Mouse (Mus musculus) hindlimb bud, embryonic 11.5 days (tissue): Measurements from ENCODE around the gene Sh3bp2.

Experiments used
- DNase-seq: peaks from one replicate; pipeline ENCODE4 v3.0.0-alpha.2; 2012; ENCODE audit warnings: low read depth, low spot score; ENCODE audit errors: extremely low spot score

Sh3bp2 gene

GRCm38 (mm10) chr5:34524511-34524910 lies 1.1 kb upstream of the Sh3bp2 start:
- DNase-seq: no peak

GRCm38 (mm10) chr5:34526477-34526775 lies 788 bp downstream of the Sh3bp2 start:
- no peak for DNase-seq

- DNase-seq: no peak
These were observed 1.7 kb downstream of the Sh3bp2 start for GRCm38 (mm10) chr5:34527352-34527751.

- DNase-seq: no peak
These were observed 3.1 kb downstream of the Sh3bp2 start for GRCm38 (mm10) chr5:34528724-34529123.

DNA sequence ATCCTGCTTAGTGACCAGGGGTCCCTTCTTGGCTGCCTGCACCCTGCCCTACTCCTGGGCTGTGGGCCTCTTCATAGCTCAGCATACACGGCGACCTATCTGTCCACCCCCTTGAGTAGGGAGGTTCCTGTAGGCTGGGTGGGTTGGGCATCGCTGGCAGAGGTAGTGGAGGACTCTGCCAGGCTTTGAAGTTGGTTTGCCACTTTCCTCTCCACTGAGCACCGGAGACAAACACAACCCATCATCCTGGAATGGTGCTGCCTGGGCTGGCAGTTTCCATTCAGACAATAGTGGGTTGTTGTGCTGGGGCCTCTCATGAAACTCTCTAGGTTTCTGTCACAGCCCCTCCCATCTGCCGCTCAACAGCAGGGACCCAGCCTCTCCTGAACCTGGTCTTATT lies 4.5 kb downstream of the Sh3bp2 start:
- no peak for DNase-seq

- DNase-seq: no peak
These were observed 5.0 kb downstream of the Sh3bp2 start for GRCm38 (mm10) chr5:34530687-34531086.

DNA sequence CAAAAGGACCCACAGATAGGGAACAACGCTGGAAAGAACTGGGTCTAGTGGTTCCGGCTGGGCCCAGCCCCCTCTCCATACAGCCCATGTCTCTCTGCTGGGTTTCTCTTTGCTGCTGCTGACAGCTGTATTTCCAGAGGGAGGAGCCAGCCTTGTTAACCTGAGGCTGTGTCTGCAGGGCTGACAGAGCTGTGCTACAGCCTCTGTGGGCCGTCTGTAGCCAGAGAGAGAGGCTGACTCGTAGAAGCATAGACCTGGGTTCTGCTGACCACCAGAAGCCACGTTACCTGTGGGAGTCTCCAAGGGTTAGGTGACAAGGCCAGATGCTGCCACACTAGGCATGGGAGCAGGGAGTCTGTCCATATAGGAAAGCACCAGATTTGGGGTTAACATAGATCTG lies 7.4 kb downstream of the Sh3bp2 start:
- no peak for DNase-seq

- DNase-seq: no peak
These were observed 8.2 kb downstream of the Sh3bp2 start for GRCm38 (mm10) chr5:34533820-34534219.

DNA sequence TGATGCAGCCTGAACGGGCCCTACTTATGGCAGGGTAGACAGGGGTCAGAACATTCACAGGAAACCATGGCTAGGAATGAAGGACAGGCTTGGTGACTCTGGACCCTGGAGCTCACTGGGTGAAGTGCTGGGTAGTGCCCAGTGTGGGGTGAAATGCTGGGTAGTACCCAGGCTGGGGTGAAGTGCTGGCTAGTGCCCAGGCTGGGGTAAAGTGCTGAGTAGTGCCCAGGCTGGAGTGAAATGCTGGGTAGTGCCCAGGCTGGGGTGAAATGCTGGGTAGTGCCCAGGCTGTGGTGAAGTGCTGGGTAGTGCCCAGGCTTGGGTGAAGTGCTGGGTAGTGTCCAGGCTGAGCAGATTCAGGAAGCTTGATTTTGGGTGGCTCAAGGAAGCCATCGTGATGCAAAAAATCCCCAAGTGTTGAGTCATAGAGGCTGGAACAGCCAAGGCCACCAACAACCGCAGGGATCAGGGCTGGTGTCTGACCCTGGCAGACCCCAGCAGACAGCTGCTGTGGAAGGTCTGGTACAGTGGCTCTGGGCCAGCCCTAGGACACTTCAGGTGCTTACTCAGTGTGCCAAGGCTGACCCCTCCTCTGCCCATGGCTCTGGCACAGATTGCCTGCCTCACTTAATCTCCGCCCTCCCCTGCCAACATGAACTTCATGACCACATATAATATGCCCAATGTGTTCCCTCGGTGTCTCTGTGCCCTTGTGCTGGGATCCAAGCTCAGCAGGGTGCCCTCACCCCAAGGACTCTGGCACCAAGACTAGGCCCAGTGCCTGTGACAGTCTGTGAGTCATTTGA lies 9.3 kb downstream of the Sh3bp2 start:
- DNase-seq: no peak

GRCm38 (mm10) chr5:34535831-34536230 lies 10.2 kb downstream of the Sh3bp2 start:
- DNase-seq: no peak

DNA sequence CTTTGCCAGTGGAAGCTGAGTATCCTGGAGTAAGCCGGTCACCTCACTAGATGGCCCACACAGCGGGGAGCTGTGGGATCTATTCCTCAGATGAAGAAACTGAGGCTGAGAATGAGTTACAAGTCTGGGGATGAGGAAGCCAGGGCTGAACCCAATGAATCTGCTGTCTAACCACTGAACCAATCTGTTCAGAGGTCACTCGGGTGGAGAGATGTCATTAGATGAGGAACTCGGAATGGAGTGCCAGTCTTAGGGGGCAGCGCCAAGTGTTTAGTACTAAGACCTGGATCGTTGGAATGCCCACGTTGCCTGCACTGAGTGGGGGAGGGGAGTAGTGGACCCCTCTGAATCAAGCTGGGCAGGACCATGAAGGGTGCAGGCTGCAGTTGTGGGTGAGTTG lies 12.4 kb downstream of the Sh3bp2 start:
- no peak for DNase-seq

DNA sequence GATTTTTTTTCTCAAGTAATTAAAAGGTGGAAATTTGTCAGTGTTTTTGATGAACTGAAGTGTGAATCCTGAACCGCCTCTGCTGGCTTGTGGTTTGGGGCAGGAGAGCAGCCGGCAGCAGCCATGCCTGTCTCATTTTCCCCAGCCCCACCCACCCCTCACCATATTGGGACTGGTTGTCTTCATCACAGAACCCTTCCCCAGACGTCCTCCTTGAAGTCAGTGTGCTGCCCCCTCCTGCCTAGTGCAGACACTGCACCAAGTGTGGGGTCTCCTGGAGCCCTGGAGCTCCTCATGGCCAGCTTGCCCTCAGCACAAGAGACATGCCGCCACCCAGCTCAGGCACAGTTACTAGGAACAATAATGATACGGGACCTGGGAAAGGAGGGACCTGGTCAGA lies 12.9 kb downstream of the Sh3bp2 start:
- no peak for DNase-seq

GRCm38 (mm10) chr5:34539121-34539520 lies 13.5 kb downstream of the Sh3bp2 start:
- DNase-seq: no peak

DNA sequence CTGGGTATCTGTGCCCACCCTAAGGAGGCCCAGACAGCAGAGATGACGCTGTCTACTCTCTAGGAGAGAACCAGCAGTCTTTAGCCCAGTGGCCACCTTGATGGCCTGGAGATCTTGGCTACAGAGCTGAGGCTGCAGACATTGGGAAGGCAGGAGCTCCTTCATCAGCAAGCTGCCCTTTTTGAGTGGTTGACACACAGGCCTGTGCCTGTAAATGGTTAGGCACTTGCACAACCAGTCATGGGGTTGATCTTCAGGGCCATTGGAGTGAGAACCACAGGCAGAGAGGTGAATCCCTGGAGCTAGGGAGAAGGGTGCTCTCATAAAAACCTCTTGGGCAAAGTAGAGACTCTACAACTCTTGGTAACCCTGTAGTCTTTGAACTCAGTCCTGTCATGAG lies 16.5 kb downstream of the Sh3bp2 start:
- no peak for DNase-seq

DNA sequence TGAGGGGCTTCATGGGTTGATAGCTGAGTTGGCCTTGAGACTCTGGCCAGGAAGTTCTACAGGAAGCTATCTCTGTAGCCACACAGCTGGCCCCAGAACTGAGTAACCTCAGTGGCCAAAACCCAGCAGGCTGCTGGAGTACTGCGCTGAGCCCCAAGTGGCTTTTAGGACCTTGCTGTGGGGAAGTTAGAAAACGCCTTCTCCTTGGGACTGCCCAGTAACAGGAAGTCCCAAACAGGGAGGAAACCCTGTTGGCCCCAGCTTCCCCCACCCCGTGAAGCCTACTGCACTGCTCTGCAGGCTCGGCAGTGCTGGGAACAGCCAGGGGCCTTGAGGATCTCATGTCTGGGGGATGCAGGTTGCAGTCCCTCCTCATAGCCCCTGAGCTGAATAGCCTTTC lies 17.5 kb downstream of the Sh3bp2 start:
- DNase-seq: no peak

DNA sequence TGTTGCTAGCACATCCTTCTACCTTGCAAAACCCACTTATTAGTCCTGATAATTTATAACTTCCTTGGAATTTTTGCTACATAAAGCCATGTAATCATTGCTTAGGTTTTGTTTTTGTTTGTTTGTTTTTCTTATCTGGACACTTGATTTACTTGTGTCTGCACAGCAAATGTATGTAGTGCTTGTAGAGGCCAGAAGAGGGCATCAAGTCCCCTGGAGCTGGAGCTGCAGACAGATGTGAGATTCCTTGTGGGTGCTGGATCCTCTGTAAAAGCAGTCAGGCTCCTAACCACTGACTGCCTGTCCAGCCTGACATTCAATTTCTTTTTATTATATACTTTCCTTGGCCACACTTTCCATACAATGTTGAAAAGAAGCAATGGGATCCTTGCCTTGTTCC lies 21.8 kb downstream of the Sh3bp2 start:
- DNase-seq: no peak

DNA sequence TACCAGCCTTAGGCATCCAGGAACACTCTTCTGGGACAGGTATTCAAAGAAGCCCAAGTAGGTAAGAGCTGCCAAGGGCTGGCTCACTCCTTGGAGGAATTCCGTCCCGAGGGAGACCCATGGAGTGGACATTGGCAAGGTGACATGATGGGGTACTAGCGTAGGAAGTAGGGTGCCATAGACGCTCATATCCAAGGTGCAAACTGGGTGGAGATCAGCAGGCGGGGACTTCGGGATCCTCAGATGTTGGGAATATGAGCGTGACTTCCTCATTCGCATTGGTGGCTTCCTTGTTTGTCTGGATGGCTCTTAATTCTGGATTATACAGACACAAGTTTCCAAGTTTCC lies 23.5 kb downstream of the Sh3bp2 start:
- no peak for DNase-seq

DNA sequence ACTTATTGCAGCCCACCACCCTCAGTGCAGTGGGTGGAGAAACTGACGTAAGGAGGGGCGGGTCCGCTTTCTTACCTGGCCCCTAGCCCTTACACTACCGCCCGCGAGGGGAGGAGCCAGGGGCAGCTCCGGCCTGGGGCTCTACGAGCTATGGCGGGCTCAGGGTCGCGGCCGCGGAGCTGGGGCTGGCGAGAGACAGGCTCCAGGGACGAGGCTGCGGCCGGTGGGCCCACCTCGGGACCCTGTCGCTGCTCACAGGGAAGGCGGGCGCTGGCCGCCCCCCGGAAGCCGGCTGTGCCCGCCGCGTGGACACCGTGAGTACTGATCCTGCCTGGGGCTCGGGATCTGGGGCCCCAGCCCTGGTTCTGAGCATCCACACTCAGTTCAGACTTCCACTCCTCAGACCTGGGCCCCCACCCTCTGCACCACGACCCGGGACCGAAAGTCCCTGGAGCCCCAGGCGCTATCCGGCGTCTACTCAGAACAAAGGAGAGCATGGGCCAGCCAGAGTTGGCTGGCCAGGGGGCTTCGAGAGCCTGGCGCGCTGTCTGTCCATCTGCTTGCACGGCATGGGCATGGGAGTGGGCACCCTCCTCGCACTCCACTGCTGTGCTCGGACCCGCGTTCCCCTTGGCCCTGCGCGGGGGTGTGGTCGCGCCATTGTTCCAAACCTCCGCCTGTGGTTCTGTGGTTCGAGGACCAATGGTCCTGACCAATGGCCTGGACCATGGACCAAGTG lies 24.0 kb downstream of the Sh3bp2 start:
- no peak for DNase-seq

DNA sequence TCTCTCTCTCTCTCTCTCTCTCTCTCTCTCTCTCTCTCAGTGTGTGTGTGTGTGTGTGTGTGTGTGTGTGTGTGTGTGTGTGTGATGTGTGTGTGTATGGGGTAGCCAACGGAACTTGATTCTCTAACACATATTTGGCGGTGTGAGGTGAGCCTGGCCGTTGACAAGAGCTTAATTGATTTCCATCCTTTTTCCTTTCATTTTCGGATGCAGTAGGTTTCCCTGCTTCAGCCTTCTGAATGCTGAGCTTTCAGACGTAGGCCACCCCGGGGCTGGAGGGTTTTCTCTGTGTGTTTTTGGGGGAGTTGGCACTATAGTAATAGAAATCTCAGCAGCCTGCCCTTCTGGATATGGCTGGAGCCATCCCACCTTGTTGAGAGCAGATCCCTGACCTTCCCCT lies 24.6 kb downstream of the Sh3bp2 start:
- no peak for DNase-seq

DNA sequence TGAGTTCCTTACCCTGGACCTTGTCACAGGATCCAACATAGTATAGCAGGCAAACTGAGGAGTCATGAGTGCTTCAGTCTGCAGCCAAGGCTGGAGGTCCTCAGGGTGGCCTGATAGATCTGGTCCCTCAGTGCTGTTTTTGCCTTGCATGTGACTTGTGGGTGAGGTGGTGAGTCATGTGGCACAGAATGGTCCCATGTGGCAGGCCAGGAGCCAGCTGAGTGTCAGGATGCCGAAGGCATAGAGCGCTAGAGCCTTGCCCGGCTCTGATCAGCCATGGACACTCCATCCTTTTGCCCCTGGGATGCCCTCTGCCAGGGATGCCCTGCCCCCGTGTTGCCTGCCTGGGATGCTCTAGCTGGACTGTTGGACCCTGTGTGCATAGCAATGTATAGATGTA lies 26.2 kb downstream of the Sh3bp2 start:
- no peak for DNase-seq

DNA sequence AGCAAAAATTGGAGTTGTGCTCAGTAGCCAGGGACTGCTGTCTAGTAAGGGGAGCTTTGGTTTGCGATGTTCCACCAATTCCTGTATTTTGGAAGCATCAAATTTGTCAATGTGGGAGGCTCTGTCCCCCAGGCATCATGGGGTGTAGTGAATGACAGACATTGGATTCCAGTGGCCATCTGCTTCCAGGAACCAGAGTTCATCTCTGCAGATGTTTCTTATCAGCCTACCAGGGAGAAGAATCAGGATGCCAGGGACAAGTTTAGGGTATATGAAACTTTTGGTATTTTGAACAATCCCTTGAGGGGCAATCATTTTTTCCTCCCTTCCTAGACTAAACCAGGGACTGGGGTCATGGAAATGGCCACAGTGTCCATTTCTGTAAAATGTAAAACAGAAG lies 38.2 kb downstream of the Sh3bp2 start:
- no peak for DNase-seq

- DNase-seq: no peak
These were observed 38.7 kb downstream of the Sh3bp2 start for GRCm38 (mm10) chr5:34564291-34564690.
